Mouse (Mus musculus) embryonic facial prominence, embryonic 12.5 days (tissue): ENCODE results near the gene Ankrd52. TPM values are rescaled to one million over a fixed set of nuclear protein-coding genes. Genes with fewer than 3 reads are reported as not detected.
"Not testable (repeated sequence)": the region's sequence is repeated elsewhere in the genome, so short reads cannot be mapped to it uniquely, and the experiment has no call there.

Source experiments
- ATAC-seq: fragments of 200-750 bp; cut with Nextera tagmentation; 2 replicates; pipeline ENCODE4 v1.8.0; 2017; ENCODE audit not compliant: insufficient number of reproducible peaks, insufficient read depth, low FRiP score, low TSS enrichment
- H3K27ac ChIP-seq: fragments of 300-500 bp; sonication (generic); 2 replicates; pipeline ENCODE4 v1.5.1; 2016; ENCODE audit warnings: mild to moderate bottlenecking
- H3K27me3 ChIP-seq: fragments of 300-500 bp; sonication (generic); 2 replicates; pipeline ENCODE4 v1.6.1; 2016; ENCODE audit warnings: mild to moderate bottlenecking, moderate library complexity
- H3K36me3 ChIP-seq: fragments of 300-500 bp; sonication (generic); 2 replicates; pipeline ENCODE4 v1.6.1; 2016; ENCODE audit warnings: mild to moderate bottlenecking
- H3K4me1 ChIP-seq: fragments of 300-500 bp; sonication (generic); 2 replicates; pipeline ENCODE4 v1.6.1; 2016
- H3K4me2 ChIP-seq: fragments of 300-500 bp; sonication (generic); replicated peaks from 2 replicates; pipeline ENCODE4 v1.6.1; 2016; ENCODE audit warnings: mild to moderate bottlenecking, moderate library complexity
- H3K4me3 ChIP-seq: fragments of 300-500 bp; sonication (generic); 2 replicates; pipeline ENCODE4 v1.5.1; 2016; ENCODE audit warnings: mild to moderate bottlenecking
- H3K9ac ChIP-seq: fragments of 300-500 bp; sonication (generic); 2 replicates; pipeline ENCODE4 v1.6.1; 2016; ENCODE audit warnings: mild to moderate bottlenecking, moderate library complexity
- H3K9me3 ChIP-seq: fragments of 300-500 bp; sonication (generic); 2 replicates; pipeline ENCODE4 v1.6.1; 2016; ENCODE audit warnings: mild to moderate bottlenecking, moderate library complexity
- WGBS: fragments of 180-500 bp; shearing (Covaris S2); methylation state at CpG from one replicate; pipeline ENCODE4 v1.1.7; 2016; 5-methylcytosine and 5-hydroxymethylcytosine counted together
- polyA plus RNA-seq: library from polyadenylated mRNA; unstranded; fragments of >200 nt; fragmentation: Nextera tagmentation; extraction: Ambion mirVana; gene quantifications from 2 replicates; pipeline ENCODE4 v1.2.1, GENCODE M21; 2016

Ankrd52 gene
- 14.8 and 15.4 TPM in 2 replicates for polyA plus RNA-seq

- Histone ChIP-seq H3K4me3 (peak within 1 kb of the TSS; percentile 97), H3K4me1 (peaks cover 14% of the 10 kb centered on the region), H3K9ac (peak within 1 kb of the TSS; percentile 95), H3K9me3 (no peaks in the 10 kb centered on the region), H3K36me3 (peaks cover 30% of the 10 kb centered on the region), H3K27me3 (no peaks in the 10 kb centered on the region), H3K27ac (peak within 1 kb of the TSS; percentile 95), H3K4me2 (peak within 1 kb of the TSS; percentile 78)
- 0% methylated on average over 36 of the region's 73 CpGs for WGBS
- peak; percentile 91 for ATAC-seq
These were observed at the start of gene Ankrd52 for GRCm38 (mm10) chr10:128376455-128377211. Gene Ankrd52, plus strand, starts transcription at chr10:128377115.

- WGBS: 91% methylated on average over 10 of the region's 10 CpGs
- Histone ChIP-seq H3K36me3 (peaks cover 52% of the 10 kb centered on the region), H3K27ac (no peak overlapping the region), H3K9me3 (no peaks in the 10 kb centered on the region), H3K9ac (no peak overlapping the region), H3K4me2 (no peak overlapping the region), H3K4me1 (peaks cover 10% of the 10 kb centered on the region), H3K27me3 (no peaks in the 10 kb centered on the region), H3K4me3 (no peak overlapping the region)
- ATAC-seq: no peak
These were observed 49.3 kb upstream of the Ankrd52 start for GRCm38 (mm10) chr10:128327610-128328009.

GRCm38 (mm10) chr10:128332358-128333249, 44.3 kb upstream of the Ankrd52 start:
- not testable (repeated sequence) for H3K4me3 ChIP-seq, H3K27ac ChIP-seq, H3K27me3 ChIP-seq, H3K4me1 ChIP-seq, ATAC-seq, H3K9me3 ChIP-seq, H3K9ac ChIP-seq, H3K4me2 ChIP-seq
- 76% methylated on average over 6 of the region's 6 CpGs for WGBS
- peaks cover 23% of the 10 kb centered on the region for H3K36me3 ChIP-seq

GRCm38 (mm10) chr10:128335582-128335981, 41.3 kb upstream of the Ankrd52 start:
- ATAC-seq: no peak
- H3K4me3 ChIP-seq: no peak overlapping the region
- no peaks in the 10 kb centered on the region for H3K9me3 ChIP-seq
- 4% methylated on average over 4 of the region's 4 CpGs for WGBS
- H3K27ac ChIP-seq: no peak overlapping the region
- no peak overlapping the region for H3K9ac ChIP-seq
- no peaks in the 10 kb centered on the region for H3K27me3 ChIP-seq
- H3K4me2 ChIP-seq: no peak overlapping the region
- H3K36me3 ChIP-seq: 0 out of 2 replicates have a peak, but pooled peaks cover 7% of the 10 kb centered on the region
- peaks cover 22% of the 10 kb centered on the region for H3K4me1 ChIP-seq

GRCm38 (mm10) chr10:128336195-128336594, 40.7 kb upstream of the Ankrd52 start:
- 86% methylated on average over 3 of the region's 3 CpGs for WGBS
- H3K4me2 ChIP-seq: no peak overlapping the region
- 0 out of 2 replicates have a peak, but pooled peaks cover 7% of the 10 kb centered on the region for H3K36me3 ChIP-seq
- H3K9ac ChIP-seq: no peak overlapping the region
- no peak for ATAC-seq
- no peak overlapping the region for H3K27ac ChIP-seq
- no peaks in the 10 kb centered on the region for H3K27me3 ChIP-seq
- no peak overlapping the region for H3K4me3 ChIP-seq
- H3K9me3 ChIP-seq: no peaks in the 10 kb centered on the region
- H3K4me1 ChIP-seq: peaks cover 22% of the 10 kb centered on the region

GRCm38 (mm10) chr10:128336597-128336996, 40.3 kb upstream of the Ankrd52 start:
- Histone ChIP-seq H3K9ac (no peak overlapping the region), H3K4me1 (peaks cover 22% of the 10 kb centered on the region), H3K36me3 (0 out of 2 replicates have a peak, but pooled peaks cover 7% of the 10 kb centered on the region), H3K4me2 (peak overlapping the region; percentile 80), H3K9me3 (no peaks in the 10 kb centered on the region), H3K4me3 (peak overlapping the region; percentile 75; the same call in 1 of the 2 replicates), H3K27me3 (no peaks in the 10 kb centered on the region), H3K27ac (no peak overlapping the region)
- 78% methylated on average over 3 of the region's 3 CpGs for WGBS
- ATAC-seq: no peak

GRCm38 (mm10) chr10:128337306-128338181, 39.4 kb upstream of the Ankrd52 start, which contains the start of gene Cs:
Gene Cs, plus strand, starts transcription at chr10:128337734.
- H3K4me2 ChIP-seq: peak within 1 kb of the TSS; percentile 80
- peak within 1 kb of the TSS; percentile 82 for H3K9ac ChIP-seq
- H3K4me1 ChIP-seq: peaks cover 22% of the 10 kb centered on the region
- H3K27ac ChIP-seq: peak within 1 kb of the TSS; percentile 94
- WGBS: 1% methylated on average over 60 of the region's 61 CpGs
- H3K36me3 ChIP-seq: 0 out of 2 replicates have a peak, but pooled peaks cover 7% of the 10 kb centered on the region
- peak within 1 kb of the TSS; percentile 75 for H3K4me3 ChIP-seq
- no peaks in the 10 kb centered on the region for H3K27me3 ChIP-seq
- peak; percentile 97 for ATAC-seq
- H3K9me3 ChIP-seq: no peaks in the 10 kb centered on the region

GRCm38 (mm10) chr10:128338415-128338814, 38.5 kb upstream of the Ankrd52 start:
- H3K4me2 ChIP-seq: peak overlapping the region; percentile 80
- H3K9me3 ChIP-seq: no peaks in the 10 kb centered on the region
- H3K27ac ChIP-seq: peak overlapping the region; percentile 94
- 27% methylated on average over 5 of the region's 5 CpGs for WGBS
- 0 out of 2 replicates have a peak, but pooled peaks cover 7% of the 10 kb centered on the region for H3K36me3 ChIP-seq
- H3K4me3 ChIP-seq: peak overlapping the region; percentile 75
- ATAC-seq: no peak
- H3K4me1 ChIP-seq: peaks cover 22% of the 10 kb centered on the region
- no peaks in the 10 kb centered on the region for H3K27me3 ChIP-seq
- peak overlapping the region; percentile 82 for H3K9ac ChIP-seq

- Histone ChIP-seq H3K9ac (peak overlapping the region; percentile 82; the same call in 1 of the 2 replicates), H3K4me1 (peaks cover 22% of the 10 kb centered on the region), H3K27ac (no peak overlapping the region), H3K4me2 (peak overlapping the region; percentile 80), H3K4me3 (peak overlapping the region; percentile 75), H3K27me3 (no peaks in the 10 kb centered on the region), H3K36me3 (0 out of 2 replicates have a peak, but pooled peaks cover 7% of the 10 kb centered on the region), H3K9me3 (no peaks in the 10 kb centered on the region)
- ATAC-seq: no peak
- 70% methylated on average over 2 of the region's 2 CpGs for WGBS
These were observed 38.0 kb upstream of the Ankrd52 start for GRCm38 (mm10) chr10:128338948-128339347.

GRCm38 (mm10) chr10:128340257-128340656, 36.7 kb upstream of the Ankrd52 start:
- H3K27ac ChIP-seq: no peak overlapping the region
- H3K9me3 ChIP-seq: no peaks in the 10 kb centered on the region
- 82% methylated on average over 2 of the region's 2 CpGs for WGBS
- no peaks in the 10 kb centered on the region for H3K27me3 ChIP-seq
- 0 out of 2 replicates have a peak, but pooled peaks cover 7% of the 10 kb centered on the region for H3K36me3 ChIP-seq
- H3K9ac ChIP-seq: no peak overlapping the region
- H3K4me3 ChIP-seq: no peak overlapping the region
- ATAC-seq: no peak
- H3K4me2 ChIP-seq: no peak overlapping the region
- peaks cover 28% of the 10 kb centered on the region for H3K4me1 ChIP-seq

- Histone ChIP-seq H3K27ac (no peak overlapping the region), H3K4me3 (no peak overlapping the region), H3K27me3 (no peaks in the 10 kb centered on the region), H3K36me3 (0 out of 2 replicates have a peak, but pooled peaks cover 7% of the 10 kb centered on the region), H3K9ac (no peak overlapping the region), H3K9me3 (no peaks in the 10 kb centered on the region), H3K4me1 (peaks cover 20% of the 10 kb centered on the region), H3K4me2 (no peak overlapping the region)
- WGBS: 89% methylated on average over 1 of the region's 1 CpGs
- no peak for ATAC-seq
These were observed 33.5 kb upstream of the Ankrd52 start for GRCm38 (mm10) chr10:128343436-128343835.
